Mouse (Mus musculus) T-helper 1 cell (primary cell): Measurements from ENCODE around the gene Fermt3.

ENCODE experiments used
- in situ Hi-C: fragments of 300-600 bp; cut with MboI, MseI; formaldehyde crosslinking; loops from one replicate; pipeline ENCODE4 v1.15.1; 2025; ENCODE audit warnings: high pct_unique_total_duplicates

Fermt3 gene

GRCm38 (mm10) chr19:6975537-6976521 is 43.4 kb downstream of the Fermt3 start, which contains the start of gene Plcb3:
Gene Plcb3, minus strand, starts transcription at chr19:6976470.
- in situ Hi-C loops, result loop anchor here (5.0 kb wide), 1 partner anchor 41 kb away; the partner anchor contains the start of gene Fermt3

DNA sequence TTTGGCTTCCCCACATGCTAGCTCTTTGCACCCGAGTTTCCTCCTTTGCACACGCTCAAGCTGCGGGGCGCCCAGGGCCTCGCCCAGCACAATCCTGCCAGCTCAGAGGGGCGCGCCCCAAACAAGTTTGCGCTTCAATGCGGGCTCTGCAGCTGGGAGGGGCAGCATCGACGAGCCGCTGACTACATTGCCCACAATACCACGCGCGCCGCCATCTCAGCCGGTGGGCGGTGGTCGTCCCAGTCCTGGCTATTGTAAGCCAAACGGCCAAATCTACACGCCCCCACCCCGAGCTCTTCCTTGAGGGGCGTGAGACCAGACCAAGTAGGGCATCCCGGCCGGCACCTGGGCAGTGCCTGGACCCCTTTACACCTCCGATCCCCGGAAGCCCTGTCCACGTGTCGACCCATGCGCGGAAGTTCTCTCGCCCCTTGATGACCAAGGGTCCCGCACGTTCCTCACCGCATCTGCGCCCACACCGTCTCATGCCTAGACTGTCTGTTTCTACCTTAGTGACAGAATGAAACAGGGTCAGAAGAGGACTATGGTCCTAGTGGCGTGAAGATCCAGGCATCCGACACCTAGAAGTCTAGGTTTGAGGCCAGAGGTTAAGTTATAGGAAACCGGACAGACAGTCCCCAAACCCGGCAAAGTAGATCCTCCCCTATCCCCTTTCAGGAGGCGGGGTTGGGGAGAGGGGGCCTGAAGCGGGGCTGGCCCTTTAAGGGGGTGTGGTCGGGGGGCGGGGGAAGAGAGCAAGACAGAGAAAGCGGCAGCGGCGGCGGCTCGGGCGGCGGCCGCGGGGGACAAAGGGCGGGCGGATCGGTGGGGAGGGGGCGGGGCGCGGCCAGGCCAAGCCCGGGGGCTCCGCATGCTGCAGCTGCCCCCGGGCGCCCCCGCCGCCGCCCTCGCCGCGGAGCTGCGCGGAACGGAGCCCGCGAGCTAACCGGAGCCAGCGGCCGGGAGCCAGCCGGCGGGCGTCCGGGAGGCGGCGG is 44.8 kb downstream of the Fermt3 start, which contains the start of gene Ppp1r14b:
TSS of gene Ppp1r14b (plus strand) at position 758 of the 995 bp plus-strand sequence.
- in situ Hi-C loops, result loop anchor here (5.0 kb wide), 1 partner anchor 43 kb away; the partner anchor contains the start of gene Fermt3

GRCm38 (mm10) chr19:6973581-6974190 is 45.6 kb downstream of the Fermt3 start:
- in situ Hi-C loops, result no loop called here

DNA sequence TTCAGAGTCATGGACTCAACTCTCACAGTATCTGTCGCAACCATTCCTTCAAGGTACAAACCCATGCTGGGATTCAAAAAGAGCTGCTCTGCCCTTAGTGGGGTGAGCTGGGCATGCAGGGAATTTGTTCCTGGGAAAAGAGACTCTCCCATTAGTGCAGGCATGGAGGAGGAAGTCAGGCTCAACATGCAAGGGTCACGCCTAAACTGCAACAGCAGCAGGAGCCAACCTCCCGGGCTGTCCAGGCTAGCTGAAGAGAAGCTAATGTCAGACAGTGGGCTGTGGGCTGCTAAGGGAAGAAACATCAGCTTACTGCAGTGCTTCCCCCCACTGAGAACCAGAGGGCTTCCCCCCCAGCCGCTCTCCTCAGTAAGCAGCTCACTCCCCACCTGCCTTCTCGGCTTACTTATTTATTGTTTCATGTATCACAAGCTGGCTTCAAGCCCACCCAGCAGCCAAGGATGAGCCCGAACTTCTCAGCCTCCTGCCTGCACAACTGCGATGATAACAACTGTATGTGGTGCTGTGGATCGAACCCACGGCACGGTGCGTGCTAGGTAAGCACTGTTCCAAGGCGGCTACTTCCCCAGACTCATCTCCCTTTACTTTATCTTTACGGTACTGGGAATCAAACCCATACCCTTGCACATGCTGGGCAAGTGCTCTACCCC is 46.9 kb downstream of the Fermt3 start:
- in situ Hi-C loops, result no loop called here

DNA sequence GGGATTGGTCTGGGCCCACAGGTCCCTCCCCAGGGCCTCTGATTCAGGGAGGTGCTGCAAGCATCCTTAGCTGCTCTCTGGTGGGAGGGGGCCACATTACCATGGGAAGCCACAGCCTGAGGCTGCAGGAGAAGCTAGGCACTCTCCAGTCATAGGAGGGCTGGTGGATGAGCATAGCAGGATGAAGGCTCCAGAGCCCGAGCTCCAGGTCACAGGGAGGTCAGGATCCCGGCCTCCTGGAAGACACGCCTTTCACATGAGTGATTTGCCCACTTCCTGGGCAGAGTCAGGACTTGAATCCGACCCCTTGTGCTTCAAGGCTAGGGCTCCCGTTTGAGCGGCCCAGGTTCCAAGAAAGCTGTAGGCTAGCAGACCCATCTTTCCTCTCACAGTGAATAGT is 47.6 kb downstream of the Fermt3 start:
- in situ Hi-C loops, result no loop called here

- in situ Hi-C loops, result no loop called here
Observed at GRCm38 (mm10) chr19:6970460-6971085, 48.7 kb downstream of the Fermt3 start.

DNA sequence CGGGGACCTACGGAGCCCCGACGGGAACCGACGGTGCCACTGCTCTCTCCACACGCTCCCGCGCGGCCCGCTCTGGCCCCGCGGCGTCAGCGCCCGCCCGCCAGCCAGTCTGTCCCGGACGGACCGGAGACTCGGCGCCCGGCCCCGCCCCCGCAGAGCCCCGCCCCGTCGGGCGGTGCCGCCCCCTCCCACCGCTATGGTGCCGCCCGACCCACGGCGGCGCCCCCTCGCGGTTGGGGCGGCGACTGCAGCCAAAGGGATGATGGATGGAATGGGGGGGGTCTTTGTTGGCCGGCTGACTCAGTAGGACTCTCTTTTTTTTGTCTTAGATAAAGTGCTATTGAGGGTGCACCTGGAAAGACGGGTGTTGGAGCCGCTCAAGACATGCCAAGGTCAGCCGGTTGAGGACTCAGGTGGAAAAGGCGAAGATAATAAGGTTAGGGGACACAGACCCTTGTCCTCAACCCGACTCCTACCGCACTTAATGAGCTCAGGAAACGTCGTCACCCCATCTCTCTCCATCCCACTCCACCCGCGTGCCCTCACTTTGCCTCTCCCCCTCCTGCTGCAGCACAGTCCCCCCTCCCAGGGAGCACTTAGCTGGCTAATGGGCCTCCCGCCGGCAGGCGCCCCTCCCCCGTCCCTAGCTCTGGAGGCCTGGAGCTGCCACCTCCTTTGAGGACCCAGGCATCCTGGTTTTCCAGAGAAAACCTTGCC is 49.4 kb downstream of the Fermt3 start:
- in situ Hi-C loops, result no loop called here

- in situ Hi-C loops, result no loop called here
Observed at GRCm38 (mm10) chr19:6969291-6969664, 50.0 kb downstream of the Fermt3 start.

- in situ Hi-C loops, result no loop called here
Observed at GRCm38 (mm10) chr19:6968491-6969271, 50.6 kb downstream of the Fermt3 start.

DNA sequence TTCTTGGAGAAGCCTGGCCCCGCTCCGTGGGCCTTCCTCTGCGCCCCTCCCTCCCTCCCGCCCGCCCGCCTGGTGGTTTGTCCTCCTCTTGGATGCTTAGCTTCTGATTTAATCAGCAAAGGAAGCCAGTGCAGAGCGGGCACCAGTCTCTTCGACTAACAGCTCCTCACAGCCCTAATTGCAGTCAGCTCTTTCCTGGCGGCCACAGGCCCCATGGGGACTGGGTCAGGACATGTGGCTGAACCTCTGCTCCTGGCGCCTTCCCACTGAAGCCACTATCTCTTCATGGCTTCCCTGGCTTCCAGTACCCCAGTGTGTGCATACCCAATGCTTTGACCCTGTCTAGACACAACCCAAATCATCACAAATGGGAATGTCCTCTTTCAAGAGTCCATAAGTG is 62.8 kb downstream of the Fermt3 start:
- in situ Hi-C loops, result no loop called here

DNA sequence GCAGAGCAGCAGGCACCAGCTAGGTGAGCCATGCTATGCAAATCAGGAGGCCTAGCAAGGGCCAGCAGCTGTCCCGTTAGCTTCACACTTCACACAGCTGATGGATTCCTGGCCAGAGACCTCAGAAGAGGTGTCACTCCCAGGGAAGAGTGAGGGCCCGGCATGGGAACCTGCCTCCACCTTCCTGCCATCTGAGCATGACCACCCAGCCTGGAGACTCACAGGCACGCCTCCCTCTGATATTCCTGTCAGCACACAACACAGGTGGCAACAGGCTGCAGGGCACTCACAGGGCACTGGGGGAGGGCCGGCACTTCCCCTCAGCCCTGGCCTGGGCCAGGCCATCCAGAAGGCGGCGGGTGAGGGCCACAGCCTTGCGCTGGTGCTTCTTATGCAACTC is 63.8 kb downstream of the Fermt3 start:
- in situ Hi-C loops, result no loop called here

- in situ Hi-C loops, result no loop called here
Observed at GRCm38 (mm10) chr19:6954046-6954445, 65.2 kb downstream of the Fermt3 start.

- in situ Hi-C loops, result no loop called here
Observed at GRCm38 (mm10) chr19:6952712-6953037, 66.6 kb downstream of the Fermt3 start.

DNA sequence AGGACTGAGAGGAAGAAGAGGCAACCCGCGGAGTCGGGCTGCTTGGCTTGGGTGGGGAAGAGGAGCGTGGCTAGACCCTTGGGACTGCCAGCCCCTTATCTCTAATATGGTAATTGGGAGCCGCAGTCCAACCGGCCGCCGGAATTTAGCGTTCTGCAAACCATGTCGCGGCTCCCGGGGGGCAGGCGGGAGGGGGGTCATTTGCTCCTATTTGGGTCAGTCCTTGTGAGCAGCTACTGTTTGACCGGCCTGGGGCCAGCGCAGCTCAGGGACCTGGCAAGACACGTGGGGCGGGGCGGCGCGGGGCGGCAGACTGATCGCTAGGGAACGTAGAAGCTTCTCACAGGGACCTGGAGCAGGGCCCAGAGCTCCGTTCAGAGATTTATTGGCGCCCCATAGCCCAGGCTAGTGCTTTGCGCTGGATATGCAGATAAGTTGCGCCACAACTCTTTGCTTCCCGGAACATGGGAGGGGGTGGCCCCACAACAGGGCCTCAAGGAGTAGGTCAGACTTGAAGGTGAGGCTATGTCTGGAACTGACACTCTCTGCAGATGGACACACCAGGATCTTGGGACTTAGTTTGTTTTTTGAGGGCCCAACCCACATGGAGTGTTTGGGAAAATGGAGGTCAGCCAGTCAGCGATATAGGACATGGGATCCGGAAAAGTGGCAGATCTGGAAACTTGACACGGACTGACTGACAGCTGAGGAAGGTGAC is 67.1 kb downstream of the Fermt3 start:
- in situ Hi-C loops, result no loop called here

GRCm38 (mm10) chr19:6951381-6951968 is 67.8 kb downstream of the Fermt3 start:
- in situ Hi-C loops, result no loop called here

DNA sequence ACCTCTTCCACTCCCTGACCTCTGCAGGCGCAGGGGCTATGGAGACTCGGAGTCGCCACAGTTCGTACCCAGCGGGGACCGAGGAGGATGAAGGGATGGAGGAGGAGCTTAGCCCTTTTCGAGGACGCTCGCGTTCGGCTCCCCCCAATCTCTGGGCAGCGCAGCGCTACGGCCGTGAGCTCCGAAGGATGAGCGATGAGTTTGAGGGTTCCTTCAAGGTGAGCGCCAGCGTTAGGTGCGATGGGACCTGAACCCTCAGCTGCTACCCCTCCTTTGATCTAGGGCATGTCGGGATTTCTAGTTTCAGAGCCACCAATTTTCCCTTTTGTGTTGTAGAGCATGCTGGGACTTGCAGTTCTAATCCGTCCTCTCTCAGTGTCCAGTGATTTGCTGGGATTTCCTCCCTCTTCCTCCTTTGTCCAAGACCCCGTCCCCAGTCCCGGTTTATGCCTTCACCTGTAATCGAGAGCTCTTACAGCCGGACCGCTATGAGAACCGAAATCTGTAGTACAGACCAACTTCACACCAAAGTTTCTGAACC is 68.6 kb downstream of the Fermt3 start:
- in situ Hi-C loops, result no loop called here

DNA sequence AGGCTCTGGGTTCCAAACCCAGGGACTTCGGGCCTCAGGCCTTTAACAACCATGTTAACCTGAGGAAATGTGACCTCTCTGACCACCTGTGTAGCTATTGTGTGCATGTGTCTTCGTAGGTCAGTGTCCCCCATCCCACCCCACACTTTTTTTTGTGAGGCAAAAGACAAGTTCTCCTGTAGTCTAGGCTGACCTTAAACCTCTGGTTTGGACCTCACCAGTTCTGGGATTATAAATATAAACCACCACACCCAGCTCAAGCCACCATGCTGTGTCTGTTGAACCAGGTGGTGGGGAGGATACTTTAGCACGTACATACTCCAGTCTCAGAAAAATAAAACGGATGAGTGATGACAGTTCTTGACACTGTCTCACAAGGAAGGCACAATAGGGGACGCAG is 69.3 kb downstream of the Fermt3 start:
- in situ Hi-C loops, result no loop called here

DNA sequence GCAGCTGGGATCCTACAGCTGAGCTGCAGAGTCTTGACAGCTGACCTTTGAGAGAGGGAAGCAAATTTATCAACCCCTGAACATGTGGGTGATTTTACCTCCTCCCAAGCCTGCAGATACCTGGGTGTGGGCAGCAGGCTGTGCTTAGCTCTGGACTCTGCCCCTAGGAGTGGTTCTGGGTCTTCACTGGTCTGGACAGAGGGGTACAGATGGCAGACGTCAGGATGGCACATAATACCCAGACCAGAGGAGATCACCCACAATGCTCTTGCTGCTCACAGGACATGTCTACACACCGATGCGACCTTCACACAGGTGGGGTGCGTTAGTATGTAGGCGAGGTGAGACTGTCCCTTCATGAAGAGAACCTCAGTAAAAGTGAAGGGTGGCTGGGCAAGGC is 69.7 kb downstream of the Fermt3 start:
- in situ Hi-C loops, result no loop called here
